Mouse (Mus musculus) kidney, postnatal 0 days (tissue): ENCODE results near the gene Slc46a1. TPM values are rescaled to one million over a fixed set of nuclear protein-coding genes. Genes with fewer than 3 reads are reported as not detected.

Source experiments
- ATAC-seq: fragments of 200-750 bp; cut with Nextera tagmentation; replicated peaks from 2 replicates; pipeline ENCODE4 v1.8.0; 2017; ENCODE audit warnings: low read depth, moderate number of reproducible peaks, moderate TSS enrichment, moderate library complexity; ENCODE audit not compliant: low FRiP score
- DNase-seq: peaks from one replicate; pipeline ENCODE4 v3.0.0-alpha.2; 2016; ENCODE audit warnings: low spot score
- H3K27ac ChIP-seq: fragments of 300-500 bp; sonication (generic); 2 replicates; pipeline ENCODE4 v1.5.1; 2014; ENCODE audit warnings: mild to moderate bottlenecking
- H3K27me3 ChIP-seq: fragments of 300-500 bp; sonication (generic); 2 replicates; pipeline ENCODE4 v1.6.1; 2014; ENCODE audit warnings: low read length, mixed read lengths; ENCODE audit not compliant: insufficient read depth
- H3K36me3 ChIP-seq: fragments of 300-500 bp; sonication (generic); 2 replicates; pipeline ENCODE4 v1.6.1; 2014; ENCODE audit warnings: low read length, mixed read lengths; ENCODE audit not compliant: insufficient read depth
- H3K4me1 ChIP-seq: fragments of 300-500 bp; sonication (generic); replicated peaks from 2 replicates; pipeline ENCODE4 v1.6.1; 2014; ENCODE audit warnings: antibody characterized with exemption, low read length, mixed read lengths; ENCODE audit not compliant: insufficient read depth
- H3K4me2 ChIP-seq: fragments of 300-500 bp; sonication (generic); 2 replicates; pipeline ENCODE4 v1.6.1; 2014; ENCODE audit warnings: mild to moderate bottlenecking, low read length, moderate library complexity, mixed read lengths
- H3K4me3 ChIP-seq: fragments of 300-500 bp; sonication (generic); replicated peaks from 2 replicates; pipeline ENCODE4 v1.5.1; 2014; ENCODE audit warnings: low read depth, low read length
- H3K9ac ChIP-seq: fragments of 300-500 bp; sonication (generic); 2 replicates; pipeline ENCODE4 v1.6.1; 2014; ENCODE audit warnings: low read depth, low read length
- H3K9me3 ChIP-seq: fragments of 300-500 bp; sonication (generic); replicated peaks from 2 replicates; pipeline ENCODE4 v1.6.1; 2016; ENCODE audit warnings: low read length, inconsistent platforms, mixed read lengths
- CTCF ChIP-seq: IDR thresholded peaks from 2 replicates; pipeline ENCODE4 v1.5.1; 2016; ENCODE audit warnings: antibody characterized with exemption, low read depth, mild to moderate bottlenecking, moderate library complexity
- WGBS: fragments of 180-500 bp; shearing (Covaris S2); extraction: QIAGEN DNeasy Blood & Tissue Kit; methylation state at CpG from one replicate; pipeline ENCODE4 v1.1.7; 2014; 5-methylcytosine and 5-hydroxymethylcytosine counted together
- polyA plus RNA-seq: library from polyadenylated mRNA; unstranded; fragments of >200 nt; fragmentation: Nextera tagmentation; extraction: Ambion mirVana; gene quantifications from 2 replicates; pipeline ENCODE4 v1.2.1, GENCODE M21; 2015

The Slc46a1 gene
- polyA plus RNA-seq, 1 experiment from 2014 or later: 21.7 TPM

- no peak for ATAC-seq
- H3K9ac ChIP-seq: no peak overlapping the region
- H3K27ac ChIP-seq: no peak overlapping the region
- no peak overlapping the region for H3K4me3 ChIP-seq
- no peaks in the 10 kb centered on the region for H3K9me3 ChIP-seq
- H3K36me3 ChIP-seq: no peaks in the 10 kb centered on the region
- H3K4me2 ChIP-seq: no peak overlapping the region
- WGBS: 56% methylated on average over 2 of the region's 2 CpGs
- H3K27me3 ChIP-seq: peaks cover 5% of the 10 kb centered on the region; the same call in 1 of the 2 replicates
- TF ChIP-seq CTCF: no peak
- H3K4me1 ChIP-seq: no peaks in the 10 kb centered on the region
- no peak for DNase-seq
Measured at GRCm38 (mm10) chr11:78424352-78424751, 41.1 kb upstream of the Slc46a1 start.

- no peak for TF ChIP-seq CTCF
- no peaks in the 10 kb centered on the region for H3K36me3 ChIP-seq
- H3K9me3 ChIP-seq: no peaks in the 10 kb centered on the region
- H3K4me1 ChIP-seq: no peaks in the 10 kb centered on the region
- ATAC-seq (no peak), DNase-seq (no peak)
- H3K4me2 ChIP-seq: no peak overlapping the region
- no peak overlapping the region for H3K9ac ChIP-seq
- H3K27ac ChIP-seq: no peak overlapping the region
- H3K4me3 ChIP-seq: no peak overlapping the region
- H3K27me3 ChIP-seq: peaks cover 5% of the 10 kb centered on the region; the same call in 1 of the 2 replicates
- WGBS: 95% methylated on average over 1 of the region's 1 CpGs
Measured at GRCm38 (mm10) chr11:78425572-78425971, 39.9 kb upstream of the Slc46a1 start.

GRCm38 (mm10) chr11:78427655-78428054, 37.8 kb upstream of the Slc46a1 start:
- H3K4me2 ChIP-seq: no peak overlapping the region
- DNase-seq: no peak

DNA sequence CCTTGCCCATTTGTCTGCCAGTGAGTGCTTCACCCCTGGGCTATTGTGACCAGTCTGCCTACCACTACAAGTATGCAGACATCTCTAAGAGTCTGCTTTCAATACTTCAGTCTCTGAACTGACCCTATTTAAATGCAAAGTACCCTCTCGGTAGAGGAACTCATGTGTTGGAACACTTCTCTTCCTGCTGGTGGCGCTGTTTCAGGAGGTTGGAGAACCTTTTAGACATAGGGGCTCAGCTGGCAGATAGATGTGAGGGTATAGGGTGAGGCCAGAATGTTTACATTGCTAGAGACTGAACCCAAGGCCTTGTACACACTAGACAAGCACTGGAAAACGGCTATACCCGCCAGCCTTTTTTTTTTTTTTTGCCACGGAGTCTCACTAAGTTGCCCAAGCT, 37.2 kb upstream of the Slc46a1 start:
- H3K27ac ChIP-seq: no peak overlapping the region
- H3K4me2 ChIP-seq: no peak overlapping the region
- no peaks in the 10 kb centered on the region for H3K4me1 ChIP-seq
- ATAC-seq (no peak), DNase-seq (no peak)
- no peaks in the 10 kb centered on the region for H3K9me3 ChIP-seq
- 79% methylated on average over 5 of the region's 5 CpGs for WGBS
- no peak for TF ChIP-seq CTCF
- no peak overlapping the region for H3K9ac ChIP-seq
- no peaks in the 10 kb centered on the region for H3K27me3 ChIP-seq
- H3K36me3 ChIP-seq: no peaks in the 10 kb centered on the region
- H3K4me3 ChIP-seq: no peak overlapping the region

More at GRCm38 (mm10) chr11:78427655-78428054, 37.8 kb upstream of the Slc46a1 start:
- no peak overlapping the region for H3K4me3 ChIP-seq
- TF ChIP-seq CTCF: no peak
- ATAC-seq: peak; percentile 40; the same call in 1 of the 2 replicates
- no peaks in the 10 kb centered on the region for H3K4me1 ChIP-seq
- no peak overlapping the region for H3K9ac ChIP-seq
- no peaks in the 10 kb centered on the region for H3K36me3 ChIP-seq
- no peak overlapping the region for H3K27ac ChIP-seq
- WGBS: 79% methylated on average over 6 of the region's 6 CpGs
- H3K9me3 ChIP-seq: no peaks in the 10 kb centered on the region
- H3K27me3 ChIP-seq: no peaks in the 10 kb centered on the region

DNA sequence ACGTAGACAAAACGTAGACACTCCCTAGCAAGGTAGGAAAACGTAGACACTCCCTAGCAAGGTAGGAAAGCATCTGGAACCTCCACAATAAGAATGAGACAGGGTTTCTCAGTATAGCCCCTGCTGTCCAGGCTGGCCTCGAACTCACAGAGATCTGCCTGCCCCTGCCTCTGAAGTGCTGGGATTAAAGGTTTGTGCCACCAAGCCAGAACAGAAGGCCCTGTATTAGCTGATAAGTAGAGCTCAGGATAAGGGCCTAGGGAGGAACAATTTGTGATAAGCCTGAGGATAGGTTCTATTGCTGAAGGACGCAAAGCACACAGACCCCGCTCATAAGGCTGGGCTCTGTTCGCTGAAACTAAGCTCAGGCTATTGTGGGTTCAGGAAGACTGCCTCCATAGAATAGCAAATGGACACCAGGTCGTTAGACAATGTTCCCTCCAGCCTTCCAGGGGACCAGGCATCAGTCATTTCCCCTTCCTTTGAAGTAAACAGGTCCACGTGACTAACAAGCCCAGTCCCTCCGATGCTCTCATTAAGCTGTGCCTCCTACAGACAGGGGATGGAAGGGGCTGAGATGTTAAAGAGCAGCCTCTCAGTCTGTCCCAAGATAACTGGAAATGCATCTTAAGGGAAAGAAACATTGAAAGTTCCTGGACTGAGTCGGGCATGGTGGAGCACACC, 35.2 kb upstream of the Slc46a1 start:
- no peaks in the 10 kb centered on the region for H3K27me3 ChIP-seq
- peak overlapping the region; percentile 36; the same call in 1 of the 2 replicates for H3K27ac ChIP-seq
- H3K9ac ChIP-seq: no peak overlapping the region
- no peak overlapping the region for H3K4me3 ChIP-seq
- 0 out of 2 replicates have a peak, but pooled peaks cover under 1% of the 10 kb centered on the region for H3K4me1 ChIP-seq
- no peaks in the 10 kb centered on the region for H3K9me3 ChIP-seq
- no peak for TF ChIP-seq CTCF
- DNase-seq (no peak), ATAC-seq (no peak)
- H3K36me3 ChIP-seq: no peaks in the 10 kb centered on the region
- WGBS: 46% methylated on average over 11 of the region's 11 CpGs
- no peak overlapping the region for H3K4me2 ChIP-seq

DNA sequence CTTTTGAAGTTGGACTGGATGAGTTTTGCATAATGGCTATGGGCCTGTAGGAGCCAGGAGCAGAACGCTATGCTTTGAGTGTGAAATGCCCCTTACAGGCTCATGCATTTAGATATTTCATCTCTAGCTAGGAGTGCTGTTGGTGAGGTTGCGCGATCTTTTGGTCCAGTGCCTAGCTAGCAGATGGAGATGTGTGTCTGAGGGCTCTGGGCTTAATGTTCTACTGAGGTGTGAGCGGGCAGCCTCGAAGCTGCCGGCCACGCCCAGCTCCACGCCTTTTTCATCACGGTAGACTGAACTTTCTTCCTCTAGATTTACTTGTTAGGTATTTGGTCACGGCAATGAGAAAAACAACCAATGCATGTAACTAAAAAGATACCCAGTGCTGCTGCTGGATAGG, 34.3 kb upstream of the Slc46a1 start:
- Histone ChIP-seq H3K4me3 (no peak overlapping the region), H3K36me3 (no peaks in the 10 kb centered on the region), H3K4me2 (no peak overlapping the region), H3K9me3 (no peaks in the 10 kb centered on the region), H3K9ac (no peak overlapping the region), H3K27me3 (no peaks in the 10 kb centered on the region), H3K4me1 (0 out of 2 replicates have a peak, but pooled peaks cover 6% of the 10 kb centered on the region), H3K27ac (no peak overlapping the region)
- no peak for ATAC-seq
- no peak for DNase-seq
- WGBS: 51% methylated on average over 10 of the region's 10 CpGs
- TF ChIP-seq CTCF: no peak

DNA sequence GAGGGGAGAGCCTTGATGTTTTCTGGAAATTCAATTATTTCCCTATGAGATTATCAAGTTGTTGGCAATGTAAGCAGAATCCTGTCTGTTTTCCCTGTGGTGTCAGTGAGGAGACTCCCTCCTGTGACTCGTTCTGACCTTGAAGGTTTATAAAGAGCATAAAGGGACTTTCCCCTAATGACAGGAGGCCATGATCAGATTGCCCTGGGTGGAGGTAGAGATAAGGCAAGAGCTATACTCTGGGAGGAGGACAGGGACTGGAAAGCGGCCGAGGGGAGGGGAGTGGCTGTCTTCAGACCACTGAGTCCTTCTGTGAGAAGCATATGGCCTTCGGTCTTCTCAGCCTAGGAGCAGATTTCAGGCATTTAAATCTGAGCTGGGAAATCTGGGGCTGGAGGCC, 31.4 kb upstream of the Slc46a1 start:
- no peak for TF ChIP-seq CTCF
- DNase-seq: no peak
- 39% methylated on average over 4 of the region's 4 CpGs for WGBS
- Histone ChIP-seq H3K27ac (no peak overlapping the region), H3K27me3 (no peaks in the 10 kb centered on the region), H3K36me3 (no peaks in the 10 kb centered on the region), H3K4me3 (no peak overlapping the region), H3K4me2 (no peak overlapping the region), H3K4me1 (0 out of 2 replicates have a peak, but pooled peaks cover 6% of the 10 kb centered on the region), H3K9me3 (no peaks in the 10 kb centered on the region), H3K9ac (no peak overlapping the region)
- ATAC-seq: no peak
